Mouse (Mus musculus): ENCODE results near the gene Capza1. TPM values are rescaled to one million over a fixed set of nuclear protein-coding genes. Genes with fewer than 3 reads are reported as not detected.
A peak's percentile ranks its signal among the peaks of the same experiment; 100 is the strongest.

Capza1 gene
- total and polyA plus RNA-seq, 3 experiments: 18.3 to 36.6 (median 30.1) TPM

DNA sequence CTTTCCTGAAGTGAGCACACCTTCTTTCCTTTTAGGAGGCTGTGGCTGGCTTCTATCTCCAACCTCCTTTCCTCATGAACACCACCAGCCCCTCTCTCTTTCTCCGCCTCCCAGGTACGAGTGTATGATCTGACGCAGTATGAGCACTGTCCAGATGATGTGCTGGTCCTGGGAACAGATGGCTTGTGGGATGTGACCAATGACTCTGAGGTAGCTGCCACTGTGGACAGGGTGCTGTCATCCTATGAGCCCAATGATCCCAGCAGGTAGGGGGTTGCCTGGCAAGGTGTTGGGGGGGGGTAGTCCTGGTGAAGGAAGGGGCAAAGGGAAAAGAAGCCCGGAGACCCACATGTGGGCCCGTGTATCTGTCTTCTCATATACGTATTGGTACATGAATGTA lies 79.0 kb downstream of the Capza1 start:
- no peak for DNase-seq
- Histone ChIP-seq H3K4me3 (no peak overlapping the region), H3K79me2 (replicated peaks; ENCODE audit: control insufficient read depth, insufficient read depth, low read length) (no peaks in the 10 kb centered on the region), H3K36me3 (ENCODE audit: control insufficient read depth, insufficient read depth, low read length) (no peaks in the 10 kb centered on the region), H3K9ac (ENCODE audit: low read depth, low read length) (no peak overlapping the region), H3K27ac (no peak overlapping the region), H3K27me3 (ENCODE audit: control insufficient read depth, insufficient read depth, low read length) (no peaks in the 10 kb centered on the region), H3K4me1 (ENCODE audit: control insufficient read depth, insufficient read depth, low read length) (peaks cover 8% of the 10 kb centered on the region)
- TF ChIP-seq EP300 (IDR thresholded peaks at IDR 0.05; ENCODE audit: insufficient read depth, low read depth, low read length): no peak
- 90% methylated on average over 6 of the region's 6 CpGs for WGBS
- intact Hi-C loops (cut with DNase I): loop anchor here (5.0 kb wide), 1 partner anchor 182 kb away; no protein-coding TSS in a partner anchor

DNA sequence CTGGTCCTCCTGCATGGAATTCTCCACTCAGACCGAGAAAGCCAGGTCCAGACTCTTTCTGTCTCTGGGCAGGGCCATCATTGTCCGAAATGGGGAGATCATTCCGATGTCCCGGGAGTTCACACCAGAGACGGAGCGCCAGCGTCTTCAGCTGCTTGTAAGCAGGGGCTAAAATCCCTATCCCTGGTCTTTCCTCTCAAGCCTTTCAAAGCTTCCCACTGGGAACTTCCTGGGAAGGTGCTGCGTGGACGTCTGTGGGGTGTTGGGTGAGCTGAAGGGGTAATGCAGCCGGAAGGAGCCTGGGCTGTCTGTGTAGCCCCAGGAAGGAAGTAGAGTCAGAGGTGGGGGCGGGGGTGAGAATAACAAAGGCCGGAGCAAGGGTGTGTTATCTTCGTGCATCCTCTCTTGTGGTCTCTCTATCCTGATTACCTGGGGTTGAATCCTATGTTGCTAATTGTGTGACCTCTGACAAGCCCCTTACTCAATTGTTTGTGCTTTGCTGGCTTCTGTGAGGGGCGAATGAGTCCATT lies 80.3 kb downstream of the Capza1 start:
- TF ChIP-seq CTCF (IDR thresholded peaks at IDR 0.05) (no peak), EP300 (IDR thresholded peaks at IDR 0.05; ENCODE audit: insufficient read depth, low read depth, low read length) (no peak), POLR2A (IDR thresholded peaks at IDR 0.05; ENCODE audit: insufficient read depth, low read depth, low read length) (no peak)
- Histone ChIP-seq H3K4me1 (ENCODE audit: control insufficient read depth, insufficient read depth, low read length) (peaks cover 7% of the 10 kb centered on the region), H3K27ac (no peak overlapping the region; the same call in 1 of the 2 replicates), H3K4me3 (no peak overlapping the region), H3K27me3 (ENCODE audit: control insufficient read depth, insufficient read depth, low read length) (no peaks in the 10 kb centered on the region), H3K9ac (ENCODE audit: low read depth, low read length) (no peak overlapping the region), H3K79me2 (replicated peaks; ENCODE audit: control insufficient read depth, insufficient read depth, low read length) (no peaks in the 10 kb centered on the region), H3K36me3 (ENCODE audit: control insufficient read depth, insufficient read depth, low read length) (no peaks in the 10 kb centered on the region)
- intact Hi-C loops (cut with DNase I): loop anchor here (5.0 kb wide), 1 partner anchor 272 kb away; the partner anchor contains the start of gene Lrig2
- 48% methylated on average over 14 of the region's 14 CpGs for WGBS
- DNase-seq: no peak

DNA sequence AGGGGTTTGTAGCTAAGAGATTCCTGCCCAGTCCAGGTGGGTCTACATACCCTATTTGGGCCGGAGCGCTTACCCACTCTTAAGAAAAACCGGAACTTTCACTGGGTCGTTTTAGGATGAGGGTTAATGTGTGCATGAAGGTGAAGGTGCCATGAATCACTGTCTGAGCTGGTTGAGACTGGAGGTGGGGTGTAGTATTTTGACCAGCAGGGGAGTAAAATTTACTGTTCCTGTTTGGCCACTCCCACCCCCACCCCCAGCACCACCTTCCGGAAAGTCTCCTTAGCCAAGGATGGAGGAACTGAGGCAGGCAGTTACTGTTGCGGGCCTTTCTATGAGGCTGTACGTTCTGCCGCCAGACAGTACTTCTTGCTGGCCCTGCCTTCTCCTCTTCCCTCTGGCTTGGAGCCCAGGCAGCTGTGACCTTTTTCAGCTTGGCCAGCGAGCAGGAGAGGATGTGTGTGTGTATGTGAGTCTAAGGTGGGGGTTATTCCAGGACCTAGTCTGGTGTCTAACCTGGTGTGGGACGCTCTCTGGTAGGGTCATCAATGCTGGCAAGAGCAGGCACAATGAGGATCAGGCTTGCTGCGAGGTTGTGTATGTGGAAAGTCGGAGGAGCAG lies 82.1 kb downstream of the Capza1 start:
- 8% methylated on average over 12 of the region's 12 CpGs for WGBS
- no peaks in the 10 kb centered on the region for H3K79me2 ChIP-seq (replicated peaks; ENCODE audit: control insufficient read depth, insufficient read depth, low read length)
- H3K4me1 ChIP-seq (ENCODE audit: control insufficient read depth, insufficient read depth, low read length): peaks cover 7% of the 10 kb centered on the region
- TF ChIP-seq CTCF (IDR thresholded peaks at IDR 0.05): no peak
- 0 out of 2 replicates have a peak, but pooled peaks have one; percentile 38 for TF ChIP-seq POLR2A (IDR thresholded peaks at IDR 0.05; ENCODE audit: insufficient read depth, low read depth, low read length)
- peak overlapping the region; percentile 89 for H3K4me3 ChIP-seq
- H3K27ac ChIP-seq: peak overlapping the region; percentile 93
- peak overlapping the region; percentile 84 for H3K9ac ChIP-seq (ENCODE audit: low read depth, low read length)
- intact Hi-C loops (cut with DNase I): loop anchor here (5.0 kb wide), 1 partner anchor 270 kb away; the partner anchor contains the start of gene Lrig2
- peak; percentile 75 to 83 for DNase-seq
- H3K27me3 ChIP-seq (ENCODE audit: control insufficient read depth, insufficient read depth, low read length): peaks cover 2% of the 10 kb centered on the region; the same call in 1 of the 2 replicates
- no peaks in the 10 kb centered on the region for H3K36me3 ChIP-seq (ENCODE audit: control insufficient read depth, insufficient read depth, low read length)

- Histone ChIP-seq H3K4me1 (ENCODE audit: control insufficient read depth, insufficient read depth, low read length) (peaks cover 7% of the 10 kb centered on the region), H3K36me3 (ENCODE audit: control insufficient read depth, insufficient read depth, low read length) (no peaks in the 10 kb centered on the region), H3K9ac (ENCODE audit: low read depth, low read length) (peak within 1 kb of the TSS; percentile 84), H3K79me2 (replicated peaks; ENCODE audit: control insufficient read depth, insufficient read depth, low read length) (no peaks in the 10 kb centered on the region), H3K4me3 (peak within 1 kb of the TSS; percentile 89), H3K27me3 (ENCODE audit: control insufficient read depth, insufficient read depth, low read length) (peaks cover 2% of the 10 kb centered on the region; the same call in 1 of the 2 replicates), H3K27ac (peak within 1 kb of the TSS; percentile 93)
- TF ChIP-seq EP300 (IDR thresholded peaks at IDR 0.05; ENCODE audit: insufficient read depth, low read depth, low read length) (0 out of 2 replicates have a peak, but pooled peaks have one; percentile 36), CTCF (IDR thresholded peaks at IDR 0.05) (no peak), POLR2A (IDR thresholded peaks at IDR 0.05; ENCODE audit: insufficient read depth, low read depth, low read length) (peak; percentile 24; the same call in 1 of the 2 replicates)
- 1% methylated on average over 26 of the region's 26 CpGs for WGBS
- intact Hi-C loops (cut with DNase I): loop anchor here (2.0 to 5.0 kb wide), 3 partner anchors 67 to 269 kb away; partner anchors contain the start of genes Capza1, Lrig2 and St7l
- peak; percentile 70 to 79 for DNase-seq
Observed at GRCm38 (mm10) chr3:104781471-104781903, 82.8 kb downstream of the Capza1 start, which contains the start of gene Fam19a3. Gene Fam19a3 (minus strand): TSS chr3:104781840.

DNA sequence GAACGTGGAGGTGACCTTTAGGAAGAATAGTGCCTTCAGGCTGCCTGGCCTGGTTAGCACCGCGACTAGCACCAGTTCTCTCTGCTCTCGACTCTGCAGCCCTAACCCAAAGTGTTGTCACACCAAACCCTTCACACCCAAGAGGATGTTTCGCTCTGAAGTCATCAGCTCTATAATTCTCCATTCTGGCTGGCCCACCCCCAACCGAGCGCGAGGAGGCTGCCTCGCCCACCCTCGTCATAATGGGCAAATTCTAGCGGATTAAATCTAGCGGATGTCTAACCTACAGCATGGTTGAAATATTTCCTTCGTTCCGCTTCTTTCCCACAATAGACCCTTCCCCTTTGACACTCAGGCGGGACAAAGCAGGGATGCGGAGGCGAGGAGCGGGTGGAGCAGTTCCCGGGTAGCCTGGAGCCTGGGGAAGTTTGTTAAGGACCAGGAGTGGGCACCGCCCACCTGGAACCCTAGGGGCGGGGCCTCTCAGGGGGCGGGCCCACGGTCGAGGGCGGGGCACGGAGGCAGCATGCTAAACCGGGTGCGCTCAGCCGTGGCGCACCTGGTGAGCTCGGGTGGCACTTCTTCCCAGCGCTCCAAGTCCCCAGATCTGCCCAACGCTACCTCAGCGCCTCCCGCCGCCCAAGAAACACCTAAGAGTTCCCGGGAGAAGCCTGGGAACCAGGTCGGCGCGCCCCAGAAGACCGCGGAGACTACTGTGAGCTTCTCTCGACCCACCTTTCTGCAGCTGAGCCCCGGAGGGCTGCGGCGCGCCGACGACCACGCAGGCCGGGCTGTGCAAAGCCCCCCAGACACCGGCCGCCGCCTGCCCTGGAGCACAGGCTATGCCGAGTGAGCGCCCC lies 83.5 kb downstream of the Capza1 start, which contains the start of gene Ppm1j:
Ppm1j (plus strand) TSS at position 496 of the 860 bp plus-strand sequence.
- Histone ChIP-seq H3K4me1 (ENCODE audit: control insufficient read depth, insufficient read depth, low read length) (peaks cover 7% of the 10 kb centered on the region), H3K27ac (peak within 1 kb of the TSS; percentile 93), H3K4me3 (peak within 1 kb of the TSS; percentile 89), H3K79me2 (replicated peaks; ENCODE audit: control insufficient read depth, insufficient read depth, low read length) (no peaks in the 10 kb centered on the region), H3K36me3 (ENCODE audit: control insufficient read depth, insufficient read depth, low read length) (no peaks in the 10 kb centered on the region), H3K27me3 (ENCODE audit: control insufficient read depth, insufficient read depth, low read length) (peaks cover 2% of the 10 kb centered on the region; the same call in 1 of the 2 replicates), H3K9ac (ENCODE audit: low read depth, low read length) (peak within 1 kb of the TSS; percentile 84)
- intact Hi-C loops (cut with DNase I): loop anchor here (2.0 to 5.0 kb wide), 3 partner anchors 66 to 268 kb away; partner anchors contain the start of genes Capza1, Lrig2 and St7l
- TF ChIP-seq POLR2A (IDR thresholded peaks at IDR 0.05; ENCODE audit: insufficient read depth, low read depth, low read length) (peak; percentile 63), EP300 (IDR thresholded peaks at IDR 0.05; ENCODE audit: insufficient read depth, low read depth, low read length) (no peak), CTCF (IDR thresholded peaks at IDR 0.05) (no peak)
- WGBS: 3% methylated on average over 56 of the region's 56 CpGs
- peak; percentile 88 to 89 for DNase-seq
